Mouse (Mus musculus): Measurements from ENCODE around the gene Rarg. TPM values are rescaled to one million over a fixed set of nuclear protein-coding genes. Genes with fewer than 3 reads are reported as not detected.

Rarg gene
- total and polyA plus RNA-seq, 3 experiments: 0.39 to 5.8 TPM; not detected in 1

DNA sequence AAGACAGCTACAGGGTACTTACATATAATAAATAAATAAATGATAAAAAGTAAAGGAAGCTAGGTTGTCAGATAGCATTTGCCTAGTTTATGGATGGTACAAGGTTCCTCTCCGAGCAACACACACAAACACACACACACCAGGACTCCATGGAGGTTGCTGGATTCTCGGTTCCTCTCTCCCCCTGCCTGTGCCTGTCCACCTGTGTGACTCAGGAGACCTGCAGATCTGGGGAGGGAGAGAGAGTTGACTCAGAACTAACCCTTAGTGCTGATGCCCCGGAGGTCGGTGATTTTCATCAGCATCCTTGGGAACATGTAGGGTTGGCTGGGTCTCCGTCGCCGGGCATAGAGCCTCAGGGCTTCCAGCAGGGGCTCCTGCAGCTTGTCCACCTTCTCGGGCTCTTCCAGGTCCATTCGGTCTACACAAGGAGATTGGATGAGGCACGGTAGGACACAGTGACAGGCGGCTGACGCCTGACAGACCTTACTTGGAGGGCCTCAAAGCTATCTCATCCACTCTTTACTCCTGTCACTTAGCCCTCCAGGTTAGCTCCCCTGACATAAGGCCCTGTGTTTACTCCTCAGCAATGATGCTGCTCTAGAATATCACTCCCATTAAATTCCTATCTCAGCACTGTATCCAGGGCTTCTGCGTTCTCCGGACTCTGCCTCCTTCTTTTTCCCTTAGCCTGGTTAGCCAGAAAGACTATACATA, 18.6 kb downstream of the Rarg start:
- Histone ChIP-seq H3K27me3 (ENCODE audit: control insufficient read depth in 1 of 2, insufficient read depth in 2 of 2, low read length in 2 of 2) (no peaks in the 10 kb centered on the region; a peak in 1 of 4 replicates), H3K9ac (ENCODE audit: control insufficient read depth, low read depth, low read length, poor library complexity, severe bottlenecking) (no peak overlapping the region), H3K9me3 (replicated peaks; ENCODE audit: insufficient read depth, low read length) (no peaks in the 10 kb centered on the region), H3K4me1 (ENCODE audit: control insufficient read depth in 1 of 2, insufficient read depth in 2 of 2, low read length in 2 of 2) (peaks cover 0 to 10% of the 10 kb centered on the region in 2 experiments; a peak in 2 of 4 replicates), H3K79me2 (ENCODE audit: control insufficient read depth, insufficient read depth, low read length, poor library complexity) (no peaks in the 10 kb centered on the region), H3K4me3 (ENCODE audit: control insufficient read depth in 1 of 2, insufficient read depth in 1 of 2, low read depth in 2 of 2, low read length in 2 of 2) (no peak overlapping the region), H3K36me3 (ENCODE audit: control insufficient read depth in 1 of 2, insufficient read depth in 2 of 2, low read length in 2 of 2) (peaks cover 0 to 2% of the 10 kb centered on the region in 2 experiments; a peak in 2 of 4 replicates), H3K27ac (ENCODE audit: control insufficient read depth, low read depth, low read length) (no peak overlapping the region)
- DNase-seq (ENCODE audit: low read depth, low spot score): no peak
- TF ChIP-seq SMC3 (IDR thresholded peaks at IDR 0.05; ENCODE audit: low read depth, low read length) (no peak), NRF1 (IDR thresholded peaks at IDR 0.05; ENCODE audit: insufficient read depth, low read depth, low read length, poor library complexity, severe bottlenecking) (no peak), UBTF (IDR thresholded peaks at IDR 0.05; ENCODE audit: borderline replicate concordance, insufficient read depth, low read depth, low read length) (no peak), EP300 (IDR thresholded peaks at IDR 0.05; ENCODE audit: low read depth in 1 of 2, low read length in 2 of 2) (no peak), POLR2AphosphoS2 (IDR thresholded peaks at IDR 0.05; ENCODE audit: low read length) (no peak), JUND (IDR thresholded peaks at IDR 0.05; ENCODE audit: low read depth, low read length) (no peak), GATA1 (IDR thresholded peaks at IDR 0.05; ENCODE audit: low read depth, low read length) (no peak), SIN3A (IDR thresholded peaks at IDR 0.05; ENCODE audit: low read length) (no peak), USF1 (IDR thresholded peaks at IDR 0.05; ENCODE audit: low read depth, low read length) (no peak), TAL1 (IDR thresholded peaks at IDR 0.05; ENCODE audit: low read length) (no peak), RAD21 (IDR thresholded peaks at IDR 0.05; ENCODE audit: low read depth, low read length) (no peak), ETS1 (IDR thresholded peaks at IDR 0.05; ENCODE audit: low read depth, low read length) (no peak), ZMIZ1 (IDR thresholded peaks at IDR 0.05; ENCODE audit: low read depth, low read length) (no peak), GABPA (IDR thresholded peaks at IDR 0.05; ENCODE audit: low read depth, low read length) (no peak)

DNA sequence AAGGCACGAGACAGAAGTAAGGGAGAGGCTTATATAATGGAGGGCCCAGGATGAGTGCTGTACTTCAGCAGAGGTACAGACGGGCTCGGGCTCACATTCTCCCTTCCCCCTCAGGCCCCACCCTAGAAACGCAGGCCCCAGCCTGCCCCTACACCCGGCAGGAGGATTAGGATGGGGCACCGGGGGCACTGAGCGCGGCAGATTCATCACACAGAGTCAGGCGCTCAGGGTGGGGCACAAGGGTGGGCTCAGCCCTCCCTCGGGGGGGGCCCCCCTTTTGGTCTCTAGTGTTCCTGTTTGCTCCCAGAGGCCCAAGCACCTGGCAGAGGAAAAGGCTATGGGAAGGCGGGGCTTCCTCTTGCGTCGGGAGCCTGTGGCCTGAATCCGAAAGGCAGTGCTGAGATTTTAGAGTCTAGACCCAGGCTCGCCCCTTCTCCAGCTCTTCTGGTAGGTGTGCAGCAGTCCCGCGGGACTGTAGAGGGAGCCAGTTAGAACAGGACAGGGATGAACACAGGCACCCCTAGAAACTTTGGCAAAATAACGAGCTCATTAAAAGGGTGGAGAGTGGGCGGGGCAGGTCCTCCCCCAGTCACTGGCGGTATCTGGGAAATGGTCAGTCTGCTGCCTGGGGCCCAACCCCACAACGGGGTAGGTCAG, 21.8 kb downstream of the Rarg start:
- no peak overlapping the region for H3K4me3 ChIP-seq (ENCODE audit: control insufficient read depth in 1 of 2, insufficient read depth in 1 of 2, low read depth in 2 of 2, low read length in 2 of 2)
- peaks cover 15 to 30% of the 10 kb centered on the region in 2 experiments for H3K4me1 ChIP-seq (ENCODE audit: control insufficient read depth in 1 of 2, insufficient read depth in 2 of 2, low read length in 2 of 2)
- no peak for DNase-seq (ENCODE audit: low read depth, low spot score)

More for the DNA sequence above, 21.8 kb downstream of the Rarg start:
- H3K79me2 ChIP-seq (ENCODE audit: control insufficient read depth, insufficient read depth, low read length, poor library complexity): no peaks in the 10 kb centered on the region
- no peak overlapping the region for H3K9ac ChIP-seq (ENCODE audit: control insufficient read depth, low read depth, low read length, poor library complexity, severe bottlenecking)
- no peak for TF ChIP-seq MAX (IDR thresholded peaks at IDR 0.05; ENCODE audit: low read length)
- TF ChIP-seq MEF2A (IDR thresholded peaks at IDR 0.05; ENCODE audit: extremely low read depth, insufficient replicate concordance, low read depth, low read length, poor library complexity, severe bottlenecking): no peak
- no peak for TF ChIP-seq E2F4 (IDR thresholded peaks at IDR 0.05; ENCODE audit: borderline replicate concordance, low read depth, low read length)
- TF ChIP-seq HCFC1 (IDR thresholded peaks at IDR 0.05; ENCODE audit: low read depth, low read length): no peak
- no peak for TF ChIP-seq JUND (IDR thresholded peaks at IDR 0.05; ENCODE audit: low read depth, low read length)
- no peak for TF ChIP-seq POLR2A (IDR thresholded peaks at IDR 0.05; ENCODE audit: control insufficient read depth in 1 of 2, insufficient read depth in 1 of 2, low read depth in 1 of 2, low read length in 2 of 2, poor library complexity in 1 of 2)
- no peak for TF ChIP-seq ZKSCAN1 (IDR thresholded peaks at IDR 0.05; ENCODE audit: low read depth, low read length)
- no peak for TF ChIP-seq BHLHE40 (IDR thresholded peaks at IDR 0.05; ENCODE audit: borderline replicate concordance, low read depth, low read length)
- TF ChIP-seq GATA1 (IDR thresholded peaks at IDR 0.05; ENCODE audit: low read depth, low read length): no peak
- no peak for TF ChIP-seq ELF1 (IDR thresholded peaks at IDR 0.05; ENCODE audit: low read depth, low read length)
- TF ChIP-seq CTCF (IDR thresholded peaks at IDR 0.05 in 2 of 3, conservative IDR thresholded peaks at IDR 0.05 in 1 of 3; ENCODE audit: control insufficient read depth in 1 of 3, insufficient read depth in 1 of 3, low read depth in 2 of 3, low read length in 3 of 3, poor library complexity in 1 of 3, severe bottlenecking in 1 of 3): no peak; a peak in 1 of 6 replicates
- TF ChIP-seq TAL1 (IDR thresholded peaks at IDR 0.05; ENCODE audit: low read length): no peak
- TF ChIP-seq KAT2A (conservative IDR thresholded peaks at IDR 0.05; ENCODE audit: low read depth, low read length): no peak
- no peak for TF ChIP-seq NRF1 (IDR thresholded peaks at IDR 0.05; ENCODE audit: insufficient read depth, low read depth, low read length, poor library complexity, severe bottlenecking)
- H3K27ac ChIP-seq (ENCODE audit: control insufficient read depth, low read depth, low read length): no peak overlapping the region
- H3K9me3 ChIP-seq (replicated peaks; ENCODE audit: insufficient read depth, low read length): no peaks in the 10 kb centered on the region
- no peaks in the 10 kb centered on the region for H3K27me3 ChIP-seq (ENCODE audit: control insufficient read depth in 1 of 2, insufficient read depth in 2 of 2, low read length in 2 of 2)
- peaks cover 0 to 15% of the 10 kb centered on the region in 2 experiments; a peak in 2 of 4 replicates for H3K36me3 ChIP-seq (ENCODE audit: control insufficient read depth in 1 of 2, insufficient read depth in 2 of 2, low read length in 2 of 2)

All from MEL (cell line).